Mouse (Mus musculus) natural killer cell, adult 2 months (primary cell): Measurements from ENCODE around the gene Gstm5.
A peak's percentile ranks its signal among the peaks of the same experiment; 100 is the strongest.

ENCODE experiments used
- DNase-seq, 2 experiments: peaks; one replicate each; pipeline ENCODE4 v3.0.0; 2022; ENCODE audit warnings: low spot score in 2 of 2

Gstm5 gene

DNA sequence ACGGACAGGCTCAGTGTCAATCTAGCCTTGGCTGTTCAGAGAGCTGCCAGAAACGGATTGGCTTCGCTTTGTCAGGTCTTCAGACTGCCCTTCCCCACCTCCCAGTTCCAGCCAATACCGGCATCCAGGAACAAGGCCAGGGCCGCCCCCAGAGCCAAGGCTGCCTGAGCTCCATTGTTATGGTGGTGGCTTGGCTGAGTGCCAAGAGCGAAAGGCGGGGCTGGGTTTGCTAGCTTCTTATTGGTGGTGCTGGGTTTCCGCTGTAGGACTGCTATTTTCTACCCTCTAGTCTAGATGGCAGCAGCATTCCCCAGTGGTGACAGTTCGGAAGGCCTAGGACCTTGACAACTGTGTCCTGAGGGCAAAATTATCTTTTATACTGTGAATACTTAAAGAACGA lies 36.0 kb downstream of the Gstm5 start, which contains the start of gene Gstm7:
Gene Gstm7 (minus strand): TSS at position 148 of the 400 bp plus-strand sequence.
- DNase-seq = peak; percentile 84 to 85

DNA sequence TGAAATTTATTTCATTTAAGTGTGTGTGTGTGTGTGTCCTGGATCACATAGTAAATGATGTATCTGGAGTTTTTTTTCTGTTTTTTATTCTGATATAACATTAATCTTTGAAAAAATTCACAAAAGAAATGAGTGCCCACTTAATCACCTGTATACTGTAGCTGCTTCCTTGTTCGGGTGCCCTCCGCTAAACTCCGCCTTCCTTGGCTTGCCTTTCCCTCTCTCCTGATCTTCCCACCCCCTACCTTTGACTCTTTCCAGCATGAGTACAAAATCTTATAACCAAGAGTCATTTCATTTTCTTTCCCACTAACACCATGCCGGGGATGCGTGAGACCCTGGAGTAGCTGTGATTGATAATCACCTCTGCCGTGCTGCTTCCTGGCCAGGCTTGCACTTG lies 36.5 kb downstream of the Gstm5 start:
- DNase-seq = no peak

DNA sequence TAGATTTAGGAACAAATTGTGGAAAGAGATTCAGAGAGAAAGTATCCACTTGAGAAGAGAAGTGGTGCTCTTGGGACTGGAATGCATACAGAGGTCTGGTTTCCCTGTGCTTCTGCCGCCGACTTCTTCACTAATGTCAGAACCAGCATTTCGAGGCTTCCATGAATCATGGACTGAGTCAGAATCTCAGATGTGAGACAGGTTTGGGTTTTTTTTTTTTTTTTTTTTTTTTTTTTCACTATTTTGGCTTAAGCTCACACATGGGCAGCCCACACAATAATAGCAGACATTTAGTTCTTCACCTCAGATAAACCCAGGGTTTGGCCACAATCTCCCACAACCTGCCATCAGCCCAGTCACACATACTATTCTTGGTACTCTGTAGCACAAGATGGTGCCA lies 39.6 kb downstream of the Gstm5 start:
- DNase-seq = no peak

DNA sequence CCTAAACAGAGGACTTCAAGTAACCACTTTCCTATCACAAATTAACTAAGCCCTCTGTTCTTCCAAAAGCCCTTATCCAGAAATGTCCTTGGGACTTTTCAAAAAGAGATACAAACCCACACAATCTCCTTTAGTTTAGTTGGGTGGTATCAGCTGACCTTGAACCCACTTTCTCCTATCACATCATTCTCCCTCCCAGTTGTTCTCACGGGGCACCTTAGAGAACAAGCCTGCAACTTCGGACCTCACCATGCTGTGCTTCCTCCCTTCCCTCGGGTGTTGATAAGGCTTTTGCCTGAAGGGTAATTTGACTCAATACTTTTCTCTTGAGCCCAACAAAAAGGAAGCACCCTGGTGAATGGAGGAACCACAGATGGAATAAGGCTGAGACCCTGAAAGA lies 40.3 kb downstream of the Gstm5 start:
- DNase-seq = no peak

DNA sequence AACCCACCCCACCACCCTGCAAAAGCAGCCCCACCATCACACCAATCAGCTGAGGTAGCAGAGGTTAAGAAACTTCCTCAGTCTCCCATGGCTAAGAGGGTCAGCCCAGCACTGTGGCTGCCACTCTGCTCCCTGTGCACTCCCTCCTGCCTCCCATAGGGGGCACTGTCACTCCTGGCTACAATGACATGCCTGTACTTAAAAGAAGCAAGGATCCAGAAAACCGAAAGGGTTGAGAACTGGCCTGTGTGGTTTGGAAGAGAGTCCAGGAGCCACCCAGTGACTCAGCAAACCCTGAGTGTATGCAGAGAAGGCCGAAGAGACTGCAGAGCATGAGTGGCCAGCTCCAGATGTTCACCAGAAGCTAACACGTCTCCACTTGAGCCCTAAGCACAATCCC lies 43.8 kb downstream of the Gstm5 start:
- DNase-seq = peak; percentile 41 to 48

DNA sequence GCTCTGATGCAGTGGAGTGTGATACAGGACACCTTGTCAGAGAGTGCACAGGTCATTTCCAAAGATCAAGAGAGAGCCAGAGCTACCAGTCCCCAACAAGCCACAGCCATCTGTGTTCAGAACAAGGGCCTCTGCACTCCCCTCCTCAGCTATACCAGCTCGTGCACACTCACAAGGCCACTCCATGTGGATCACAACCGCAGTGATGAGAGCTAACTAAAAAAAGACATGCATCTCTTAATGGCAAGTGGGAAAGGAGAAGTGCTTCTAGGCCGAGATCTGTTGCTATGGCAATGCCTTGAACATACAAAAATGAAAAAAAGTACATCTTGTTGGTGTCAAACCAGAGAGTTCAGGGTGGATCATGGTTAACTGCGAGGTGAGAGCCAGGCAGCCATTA lies 44.2 kb downstream of the Gstm5 start:
- DNase-seq = no peak

DNA sequence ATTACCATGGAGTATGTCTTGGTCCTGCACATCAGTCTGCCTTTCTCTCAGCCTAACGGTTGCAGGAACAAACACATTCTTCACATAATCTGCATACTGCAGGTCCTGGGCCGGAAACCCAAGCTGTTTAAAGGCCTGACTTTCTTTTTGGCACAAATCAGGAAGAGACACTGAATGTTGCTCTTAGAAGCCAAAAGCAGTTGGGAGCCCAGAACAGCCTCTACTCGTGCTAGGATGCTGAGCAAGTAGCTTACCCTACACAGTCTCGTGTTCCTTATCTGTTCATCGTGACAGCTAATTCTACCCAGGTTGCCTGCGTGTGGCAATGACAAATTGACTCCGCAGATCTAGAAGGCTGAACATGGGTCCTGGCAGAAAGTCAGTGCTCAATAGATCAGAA lies 44.9 kb downstream of the Gstm5 start:
- DNase-seq = no peak

DNA sequence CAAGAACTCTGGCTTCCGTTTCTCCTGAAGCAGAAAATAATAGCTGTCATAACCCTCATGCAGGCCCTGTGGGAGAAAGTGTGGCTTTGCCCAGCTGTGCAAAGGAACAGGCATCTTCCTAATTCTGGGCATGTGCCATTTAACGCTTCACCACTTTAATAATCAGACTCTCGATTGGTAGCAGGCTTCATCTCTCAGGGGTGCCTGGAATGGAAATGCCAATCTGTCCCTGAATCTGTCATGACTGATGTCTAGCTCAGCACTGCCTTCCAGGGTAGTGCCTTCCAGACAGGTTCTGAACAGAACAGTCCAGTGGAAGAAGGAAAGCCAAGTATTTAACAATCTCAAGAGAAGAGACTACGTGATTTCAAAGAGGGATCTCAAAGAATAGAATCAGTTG lies 45.6 kb downstream of the Gstm5 start:
- no peak for DNase-seq

DNA sequence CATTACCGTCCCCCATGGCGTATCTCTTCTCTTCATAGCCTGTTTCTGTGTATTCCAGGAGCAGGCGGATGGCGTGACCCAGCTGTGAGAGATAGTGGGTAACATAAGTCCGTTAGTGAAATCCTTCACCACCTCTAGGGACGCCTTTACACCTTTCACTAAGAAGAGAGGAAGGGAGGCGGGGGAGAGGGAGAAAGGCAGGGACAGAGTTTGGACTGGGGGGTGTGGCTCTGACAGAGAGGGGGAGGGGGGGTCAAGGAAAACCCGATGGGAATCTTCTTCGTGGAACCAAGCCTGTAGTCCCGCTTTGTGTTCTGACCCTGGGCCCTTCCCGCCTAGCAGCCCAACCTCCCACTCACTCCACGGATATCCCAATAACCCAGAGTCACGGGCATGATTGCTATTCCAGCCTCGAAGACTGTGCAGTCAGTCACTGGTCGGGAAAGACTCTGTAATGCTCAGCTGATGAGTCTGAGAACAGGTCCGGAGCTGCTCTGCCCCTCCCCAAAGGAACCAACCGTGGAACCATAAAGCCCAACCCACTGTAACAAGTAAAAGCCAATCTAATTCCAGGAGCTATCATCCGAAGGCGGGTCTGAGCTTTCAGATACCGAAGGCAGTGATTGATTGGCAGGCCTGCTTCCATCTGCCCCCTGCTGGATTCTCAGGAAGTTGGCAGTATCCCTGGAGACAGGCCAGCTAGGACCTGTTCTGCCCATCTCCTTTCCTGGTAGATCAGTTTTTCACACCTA lies 47.8 kb downstream of the Gstm5 start, which contains the start of gene Gstm6:
Gene Gstm6 (minus strand): TSS at position 511 of the 752 bp plus-strand sequence.
- DNase-seq = no peak

DNA sequence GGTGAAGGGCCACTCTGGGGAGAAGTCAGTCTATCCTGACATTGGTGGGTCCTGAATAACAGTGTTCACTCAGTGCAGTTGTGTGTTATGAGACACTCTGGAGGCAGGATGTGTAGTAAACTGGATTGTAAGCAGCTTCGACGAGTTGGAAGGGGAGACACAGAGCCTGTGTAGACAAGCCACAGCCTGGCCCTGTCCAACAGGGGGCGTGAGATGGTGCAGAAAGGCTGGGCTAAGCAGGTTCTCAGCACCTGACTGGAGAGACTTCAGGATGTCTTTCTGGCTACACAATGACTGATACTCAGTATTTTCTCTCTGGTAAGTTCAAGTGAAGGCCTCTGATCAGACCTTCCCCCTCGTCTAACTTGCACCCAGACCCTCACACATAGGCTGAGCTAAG lies 50.1 kb downstream of the Gstm5 start:
- no peak for DNase-seq
